Mouse (Mus musculus) CH12F3 (cell line): ENCODE results near the gene Mob4.

Source experiments
- in situ Hi-C: fragments of 300-500 bp; cut with MboI; formaldehyde crosslinking; loops from 2 replicates; pipeline ENCODE4 v1.14.3; 2020; ENCODE audit warnings: low sequenced_read_pairs

Mob4 gene

DNA sequence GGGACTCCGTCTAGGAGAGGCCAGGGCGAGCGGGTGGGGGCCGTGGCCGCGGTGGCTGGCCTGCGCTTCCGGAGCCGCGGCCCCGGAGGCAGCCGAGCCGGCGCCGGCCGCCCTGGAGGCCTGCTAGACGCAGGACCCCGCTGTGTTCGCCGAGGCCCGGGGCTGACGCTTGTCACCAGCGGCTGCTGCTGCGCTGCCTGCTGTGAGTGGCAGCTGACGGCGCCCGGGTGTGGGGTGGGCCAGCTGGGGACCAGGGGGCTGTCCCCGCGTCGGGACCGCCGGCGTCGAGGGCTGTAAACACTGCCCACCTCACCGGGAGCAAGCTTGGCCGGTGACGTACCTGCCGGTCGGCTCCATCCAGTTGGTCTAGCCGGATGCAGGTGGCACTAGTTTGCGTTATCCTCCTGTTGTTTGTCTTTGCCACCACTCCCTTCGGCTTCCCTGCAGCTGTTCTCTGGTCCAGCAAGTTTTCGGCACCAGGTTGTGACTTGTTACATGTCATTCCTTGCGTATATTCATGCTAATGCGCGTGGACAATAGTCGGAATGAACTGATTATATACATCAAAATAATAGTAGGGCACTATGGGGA is 488 bp downstream of the Mob4 start:
- in situ Hi-C loops, result no loop called here

DNA sequence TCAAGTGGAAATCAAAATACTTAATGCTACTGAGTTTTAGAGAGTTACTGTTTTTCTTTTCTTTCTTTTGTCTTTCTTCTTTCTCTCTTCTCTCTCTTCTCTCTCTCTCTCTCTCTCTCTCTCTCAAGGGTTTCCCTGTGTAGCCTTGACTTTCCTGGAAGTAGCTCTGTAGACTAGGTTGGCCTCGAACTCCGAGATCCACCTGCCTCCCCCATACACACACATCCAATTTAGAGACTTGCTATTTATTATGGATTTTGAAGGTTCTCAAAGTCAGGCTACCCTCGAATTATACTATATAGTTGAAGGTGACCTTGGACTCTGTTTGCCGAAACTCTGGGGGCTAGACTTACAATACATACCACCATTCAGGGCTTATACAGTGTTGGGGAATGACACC is 1.3 kb downstream of the Mob4 start:
- in situ Hi-C loops, result no loop called here

DNA sequence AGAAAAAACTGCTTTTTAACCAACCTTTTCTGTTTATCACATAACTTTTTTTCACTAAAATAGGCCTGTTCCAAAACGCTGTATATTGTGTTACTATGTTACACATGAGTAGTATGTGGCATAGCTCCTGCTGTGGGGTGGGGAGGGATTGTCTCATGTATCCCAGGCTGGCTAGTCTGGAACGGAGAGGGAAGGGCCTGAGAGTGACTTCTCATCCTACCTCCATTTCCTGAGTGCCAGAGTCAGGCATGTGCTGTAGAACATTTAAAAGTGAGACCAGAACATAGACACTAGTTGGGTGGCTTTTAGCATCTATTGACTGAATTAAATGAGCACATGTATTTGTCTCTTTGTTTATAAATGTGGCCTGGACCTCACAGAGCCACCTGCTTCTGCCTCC is 2.1 kb downstream of the Mob4 start:
- in situ Hi-C loops, result no loop called here

DNA sequence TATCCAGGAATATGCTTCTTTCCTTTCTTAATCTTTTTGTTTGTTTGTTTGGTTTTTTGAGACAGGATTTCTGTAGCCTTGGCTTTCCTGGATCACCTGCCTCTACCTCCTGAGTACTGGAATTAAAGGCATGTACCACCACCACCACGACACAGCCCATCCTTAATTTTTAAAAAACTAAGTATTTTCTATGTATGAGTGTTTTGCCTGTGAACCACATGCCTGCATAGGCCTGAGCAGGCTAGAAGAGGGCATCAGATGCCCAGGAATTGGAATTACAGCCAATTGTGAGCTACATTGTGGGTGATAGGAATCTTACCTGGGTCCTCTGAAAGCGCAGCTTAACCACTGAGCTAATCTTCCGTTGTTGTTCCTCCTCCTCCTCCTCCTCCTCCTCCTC is 3.3 kb downstream of the Mob4 start:
- in situ Hi-C loops, result no loop called here

DNA sequence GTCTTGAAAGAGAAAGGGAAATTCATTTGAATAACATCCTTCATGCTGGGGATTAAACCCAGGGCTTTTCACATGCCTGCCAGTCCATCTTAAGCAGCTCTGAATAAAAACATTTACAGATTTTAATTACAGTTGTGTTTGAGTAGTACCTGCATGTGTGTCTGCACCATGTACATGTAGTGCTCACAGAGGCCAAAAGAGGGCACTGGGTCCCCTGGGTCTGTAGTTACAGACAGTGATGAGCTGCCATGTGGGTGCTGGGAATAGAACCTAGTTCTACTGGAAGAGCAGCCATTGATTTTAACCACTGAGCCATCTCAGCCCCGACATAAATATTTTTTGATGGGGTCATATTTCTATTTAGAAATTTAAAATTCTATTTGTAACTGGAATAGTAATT is 4.8 kb downstream of the Mob4 start:
- in situ Hi-C loops, result no loop called here

DNA sequence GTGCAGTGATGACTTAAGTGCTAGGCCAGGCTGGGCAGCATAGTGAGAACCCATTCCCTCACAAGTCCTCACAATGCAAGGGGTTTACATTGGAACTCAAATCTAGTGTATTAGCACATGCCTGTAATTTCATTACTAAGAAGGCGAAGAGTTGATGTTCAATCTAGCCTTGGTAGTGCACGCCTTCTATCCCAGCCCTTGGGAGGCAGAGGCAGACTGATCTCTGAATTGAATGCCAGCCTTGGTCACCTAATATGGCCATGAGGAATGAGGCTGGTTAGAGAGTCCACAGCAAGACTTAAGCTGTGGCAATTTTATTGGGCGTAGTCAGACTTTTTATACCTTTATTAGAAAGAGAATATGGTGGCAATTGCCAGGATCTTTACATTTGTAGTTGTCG is 13.3 kb downstream of the Mob4 start:
- in situ Hi-C loops, result no loop called here

DNA sequence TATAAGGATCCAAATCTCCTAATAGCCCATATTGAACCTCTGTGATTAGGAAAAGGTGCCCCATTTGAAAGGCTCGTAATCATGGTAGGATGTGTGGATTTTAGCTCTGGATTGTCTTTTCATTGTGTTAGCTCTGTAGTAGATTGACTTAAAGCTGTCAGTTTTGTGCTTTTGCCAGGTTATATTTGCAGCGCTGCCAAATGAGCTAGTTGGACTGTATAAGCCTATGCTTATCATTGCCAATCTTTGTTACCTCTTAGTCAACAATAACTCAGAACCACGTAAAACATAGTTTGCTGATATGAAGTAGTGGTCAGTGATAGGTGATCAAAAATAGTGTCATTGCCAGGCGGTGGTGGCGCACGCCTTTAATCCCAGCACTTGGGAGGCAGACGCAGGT is 14.5 kb downstream of the Mob4 start:
- in situ Hi-C loops, result no loop called here

DNA sequence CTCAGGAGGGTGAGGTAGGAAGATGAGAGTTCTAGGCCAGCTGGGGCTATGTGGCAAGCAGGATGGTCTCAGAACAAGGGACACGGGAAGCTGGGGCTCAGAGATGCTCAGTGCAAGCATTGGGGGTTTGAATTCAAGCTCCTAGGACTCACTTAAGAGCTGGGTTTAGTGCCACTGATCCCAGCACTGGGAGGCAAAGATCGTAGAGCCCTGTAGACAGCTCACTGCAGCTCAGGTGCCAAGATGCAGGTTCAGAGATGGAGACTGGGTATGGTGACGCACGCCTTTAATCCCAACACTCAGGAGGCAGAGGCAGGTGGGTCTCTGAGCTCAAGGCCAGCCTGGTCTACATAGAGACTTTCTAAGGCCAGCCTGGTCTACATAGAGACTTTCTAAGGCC is 26.3 kb downstream of the Mob4 start:
- in situ Hi-C loops, result no loop called here

DNA sequence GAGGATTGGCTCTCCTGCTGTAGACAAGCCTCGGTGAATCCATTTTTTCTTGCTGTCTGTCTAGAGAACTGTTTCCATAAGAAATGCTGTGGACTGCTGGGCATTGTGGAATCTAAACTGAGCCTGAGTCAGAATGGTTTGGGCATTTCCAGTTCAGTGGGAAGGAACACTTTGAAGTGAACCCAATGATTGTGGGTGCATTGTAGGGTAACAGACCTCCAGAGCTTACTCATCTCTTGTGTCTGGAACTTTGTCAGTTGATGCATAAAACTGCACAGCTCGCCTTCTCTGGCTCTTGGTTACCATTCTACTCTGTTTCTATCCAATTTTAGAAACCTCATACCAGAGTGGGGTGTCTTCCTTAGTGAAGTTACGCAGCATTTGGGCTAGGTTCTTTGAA is 27.2 kb downstream of the Mob4 start:
- in situ Hi-C loops, result no loop called here

DNA sequence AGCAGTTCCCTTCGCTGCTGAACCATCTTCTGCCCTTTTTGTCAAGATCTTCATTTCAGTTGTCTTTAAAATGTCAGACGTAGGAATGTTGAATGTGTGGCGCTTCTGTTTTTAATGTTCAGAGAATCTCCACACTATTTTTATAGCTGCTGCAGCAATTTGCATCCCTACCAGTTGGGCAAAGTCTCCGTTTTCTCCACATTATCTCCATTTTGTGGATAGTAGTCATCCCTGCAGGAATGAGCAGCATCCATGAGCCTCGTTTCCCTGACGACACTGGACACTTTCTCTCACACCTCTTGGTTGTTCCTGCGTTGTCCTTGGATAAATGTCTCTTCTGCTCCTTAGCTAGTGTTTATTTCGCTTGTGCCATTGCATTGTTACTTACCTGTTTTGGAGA is 27.8 kb downstream of the Mob4 start:
- in situ Hi-C loops, result no loop called here

DNA sequence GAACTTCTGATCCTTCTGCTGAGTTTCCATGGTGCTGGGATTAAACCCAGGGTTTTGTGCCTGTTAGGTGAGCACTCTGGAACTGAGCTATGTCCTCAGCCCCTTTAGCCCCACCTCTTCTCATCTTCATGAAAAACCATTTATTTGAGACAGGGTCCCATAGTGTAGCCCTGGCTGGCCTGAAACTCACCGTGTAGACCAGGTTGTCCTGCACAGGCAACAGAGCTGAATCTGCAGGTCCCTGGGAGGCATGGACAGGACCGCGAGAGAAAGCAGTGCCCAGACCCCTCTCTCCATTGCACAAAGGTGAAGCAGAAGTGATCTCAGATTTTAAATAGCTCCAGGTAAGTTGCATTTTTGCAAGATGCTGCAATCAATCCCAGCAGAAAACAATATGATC is 29.2 kb downstream of the Mob4 start:
- in situ Hi-C loops, result no loop called here

DNA sequence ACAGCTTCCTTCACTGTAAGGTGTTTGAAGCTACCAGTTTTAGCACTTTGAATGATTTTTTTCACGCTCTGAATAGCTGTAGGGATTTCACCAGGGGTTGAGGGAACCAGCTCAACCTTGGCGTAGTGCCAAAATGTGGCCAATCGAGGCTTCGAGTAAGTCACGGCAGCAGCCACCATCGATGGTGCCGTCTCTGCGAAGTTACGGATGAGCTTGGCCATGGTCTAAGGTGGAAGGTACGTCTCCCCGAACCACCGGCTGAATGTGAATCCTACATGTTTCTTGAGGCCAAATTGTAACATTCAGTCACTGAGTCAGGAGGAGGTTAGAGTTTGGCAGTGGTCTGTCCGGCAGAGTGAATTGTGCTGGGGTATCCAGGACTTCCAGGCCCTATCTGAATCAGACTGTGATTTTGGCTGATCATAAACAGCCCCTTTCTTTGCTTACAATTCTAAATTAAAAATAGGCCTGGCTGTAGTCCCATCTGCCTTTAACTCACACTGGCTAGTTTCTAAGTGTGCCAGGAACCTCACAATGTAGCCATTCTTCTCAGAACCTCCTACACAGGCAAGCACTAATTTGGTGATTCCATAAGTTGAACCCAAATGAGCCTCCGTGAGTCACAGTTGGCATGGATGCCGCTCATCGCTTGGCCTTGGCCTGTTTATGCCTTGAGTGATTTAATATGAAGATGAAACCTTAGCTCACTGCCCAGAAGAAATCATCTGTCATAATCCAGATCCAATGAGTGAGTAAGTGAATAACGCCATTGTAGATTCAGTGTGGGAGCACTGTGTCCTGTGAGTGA is 30.0 kb downstream of the Mob4 start:
- in situ Hi-C loops, result no loop called here

DNA sequence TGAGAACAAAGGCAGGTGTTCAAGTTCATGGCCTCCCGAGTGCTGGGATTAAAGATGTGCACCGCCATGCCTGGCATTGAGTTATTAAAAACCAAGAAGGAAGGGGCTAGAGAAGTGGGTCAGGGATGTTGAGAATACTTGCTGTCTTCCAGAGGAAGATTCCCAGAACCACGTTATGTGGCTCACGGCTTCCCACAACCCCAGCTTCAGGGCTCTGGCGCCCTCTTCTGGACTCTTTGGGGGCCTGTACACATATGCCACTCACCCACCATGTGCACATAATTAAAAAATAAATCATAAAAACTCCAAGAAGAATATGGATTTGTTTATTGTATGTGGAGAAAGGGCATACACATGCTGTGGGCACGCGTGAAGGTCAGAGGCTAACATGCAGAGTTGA is 30.9 kb downstream of the Mob4 start:
- in situ Hi-C loops, result no loop called here

DNA sequence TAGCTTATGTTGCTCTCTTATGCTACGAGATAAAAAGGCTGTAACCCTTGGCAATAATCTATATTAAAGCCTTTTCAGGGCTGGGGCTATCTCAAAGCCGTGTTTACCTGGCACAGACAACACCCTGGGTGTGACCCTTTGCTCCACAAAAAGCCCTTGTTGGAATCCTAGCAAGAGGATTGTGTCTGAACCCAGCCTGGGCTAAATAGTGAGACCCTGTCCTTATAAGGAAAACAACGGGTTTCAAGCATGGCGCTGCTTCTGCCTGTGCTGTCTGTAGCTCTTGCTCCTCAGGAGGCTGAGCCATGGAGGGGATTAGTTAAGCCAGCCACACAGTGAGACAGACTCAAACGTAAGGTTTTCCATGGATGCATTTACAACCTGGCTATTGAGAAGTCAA is 31.8 kb downstream of the Mob4 start:
- in situ Hi-C loops, result no loop called here

DNA sequence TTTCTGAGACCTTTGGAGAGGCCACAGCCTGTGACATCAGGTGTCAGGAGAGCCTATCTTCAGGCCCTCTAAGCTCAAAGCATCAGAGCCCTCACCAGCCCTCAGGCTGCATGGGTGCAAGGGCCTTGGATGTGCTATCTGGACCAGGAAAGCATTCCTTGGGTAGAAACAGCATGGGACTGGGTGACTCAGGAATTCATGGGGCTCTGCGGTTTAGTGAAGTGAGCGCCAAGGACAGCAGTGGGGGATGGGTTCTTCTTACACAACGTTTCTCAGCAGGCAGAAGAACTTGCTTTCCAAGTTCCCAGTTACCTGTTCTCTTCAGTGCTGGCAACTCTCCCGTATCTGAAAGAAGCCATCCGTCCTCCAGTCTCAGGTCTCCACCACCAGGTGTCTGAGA is 33.0 kb downstream of the Mob4 start:
- in situ Hi-C loops, result no loop called here

DNA sequence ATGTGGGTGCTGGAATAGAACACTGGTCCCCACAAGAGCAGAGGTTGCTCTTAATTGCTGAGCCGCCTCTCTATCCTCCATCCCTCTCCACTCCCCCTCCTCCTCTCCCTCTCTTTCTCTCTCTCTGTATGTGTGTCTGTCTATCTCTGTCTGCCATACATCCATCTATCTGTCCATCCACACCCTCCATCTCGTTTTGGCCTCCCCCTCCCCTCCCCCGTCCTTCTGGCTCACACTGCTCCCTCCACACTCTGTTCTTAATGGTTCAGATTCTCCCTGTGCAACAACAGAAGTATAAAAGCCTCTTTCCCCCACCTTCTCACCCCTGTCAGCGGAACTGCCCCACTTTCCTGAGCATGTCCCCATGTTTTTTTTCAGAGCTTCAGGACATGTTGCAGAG is 36.5 kb downstream of the Mob4 start:
- in situ Hi-C loops, result no loop called here

DNA sequence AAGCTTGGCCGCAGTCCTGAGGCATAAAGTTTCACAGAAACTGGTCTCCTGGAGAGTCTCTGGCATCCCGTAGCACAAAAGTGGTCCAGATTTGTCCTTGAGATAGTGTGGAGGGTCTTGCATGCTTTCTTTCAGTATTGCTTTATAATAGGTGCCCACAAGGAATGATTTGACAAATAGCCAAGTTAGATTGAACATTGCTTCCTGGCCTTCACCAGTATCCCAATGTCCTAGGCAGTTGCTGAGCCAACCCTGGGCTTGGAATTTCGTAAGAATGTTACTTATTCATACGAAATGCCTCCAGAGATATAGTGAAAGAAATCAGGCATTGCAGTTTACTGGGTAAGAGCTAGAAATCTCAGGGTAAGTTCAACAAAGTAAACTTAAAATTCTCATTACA is 37.6 kb downstream of the Mob4 start:
- in situ Hi-C loops, result no loop called here

DNA sequence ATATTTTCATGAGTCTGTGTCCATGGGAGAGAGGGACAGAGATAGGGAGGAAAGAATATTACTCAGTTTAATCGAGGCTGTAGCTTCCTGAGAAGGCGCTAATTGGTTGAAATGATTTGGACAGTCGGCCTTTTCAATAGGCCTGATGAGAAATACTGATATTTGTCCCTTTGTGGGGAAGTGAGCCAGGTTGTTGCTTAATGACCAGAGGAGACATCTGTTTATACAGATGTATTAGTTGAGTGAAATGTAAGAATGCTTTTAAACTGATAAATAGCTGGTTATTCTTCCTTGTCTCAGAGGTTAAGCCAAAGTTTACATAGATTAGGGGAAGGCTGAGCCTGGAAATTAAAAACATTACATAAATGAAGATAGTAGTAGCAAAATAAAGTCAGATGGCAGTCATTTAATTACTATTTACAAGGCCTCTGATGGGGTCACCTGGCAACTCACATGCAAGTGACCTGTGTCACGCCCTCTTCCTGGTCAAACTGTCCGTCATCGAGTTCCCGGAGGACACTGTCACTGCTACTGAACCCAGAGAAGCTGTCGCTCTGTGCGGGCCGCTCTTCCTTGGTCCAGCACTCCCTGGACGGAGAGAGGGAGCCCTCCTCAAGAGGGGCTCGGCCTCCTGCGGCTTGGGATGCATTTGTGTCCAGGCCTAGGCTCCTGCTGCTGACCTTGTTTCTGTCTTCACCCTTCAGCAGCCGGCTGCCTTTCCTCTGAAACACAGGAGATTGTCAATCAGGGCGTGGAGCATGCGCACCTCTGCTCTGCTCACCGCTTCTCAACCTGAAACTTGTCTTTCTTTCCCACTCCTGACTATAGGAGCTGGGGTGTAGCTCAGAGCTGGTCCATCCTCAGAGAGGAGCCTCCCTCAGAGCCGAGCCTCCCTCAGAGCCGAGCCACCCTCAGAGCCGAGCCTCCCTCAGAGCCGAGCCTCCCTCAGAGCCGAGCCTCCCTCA is 40.6 kb downstream of the Mob4 start:
- in situ Hi-C loops, result no loop called here

DNA sequence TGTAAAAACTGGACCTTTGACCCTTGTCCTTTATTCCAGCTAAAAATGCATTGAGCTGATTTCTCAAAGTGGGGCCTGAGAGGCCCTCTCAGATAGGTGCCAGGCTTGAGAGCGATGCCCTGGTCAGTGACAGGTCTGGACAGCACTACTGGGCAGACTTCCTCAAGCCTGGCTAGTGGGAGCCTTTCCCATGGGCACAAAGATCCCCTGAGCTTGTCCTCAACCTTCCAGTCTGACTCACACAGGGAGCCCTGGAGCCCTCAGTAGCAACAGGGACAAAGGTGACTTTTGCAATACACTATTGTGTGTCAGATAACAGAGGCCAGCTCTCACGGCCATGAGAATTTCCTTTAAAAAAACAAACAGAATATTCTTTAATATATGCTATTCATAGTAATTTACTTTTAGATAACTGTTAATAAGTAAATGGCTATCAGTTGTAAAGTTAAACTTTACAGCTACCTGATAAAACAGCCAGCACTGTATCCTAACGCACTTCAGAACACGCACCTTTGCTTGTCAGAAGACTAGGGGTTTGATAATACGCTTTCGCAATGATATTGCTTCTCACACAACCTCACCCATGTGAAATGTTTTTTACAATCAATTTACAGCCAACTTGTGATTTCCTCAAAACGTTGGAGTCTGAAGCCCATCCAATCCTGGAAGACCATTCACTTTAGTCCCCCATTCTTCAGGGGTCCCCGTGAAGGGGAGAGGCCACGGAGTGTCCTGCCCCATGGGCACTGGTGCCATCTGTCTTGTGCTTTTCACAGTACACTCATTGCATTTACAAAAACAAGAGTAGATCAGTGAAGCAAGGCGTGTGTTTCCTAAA is 42.9 kb downstream of the Mob4 start:
- in situ Hi-C loops, result no loop called here

DNA sequence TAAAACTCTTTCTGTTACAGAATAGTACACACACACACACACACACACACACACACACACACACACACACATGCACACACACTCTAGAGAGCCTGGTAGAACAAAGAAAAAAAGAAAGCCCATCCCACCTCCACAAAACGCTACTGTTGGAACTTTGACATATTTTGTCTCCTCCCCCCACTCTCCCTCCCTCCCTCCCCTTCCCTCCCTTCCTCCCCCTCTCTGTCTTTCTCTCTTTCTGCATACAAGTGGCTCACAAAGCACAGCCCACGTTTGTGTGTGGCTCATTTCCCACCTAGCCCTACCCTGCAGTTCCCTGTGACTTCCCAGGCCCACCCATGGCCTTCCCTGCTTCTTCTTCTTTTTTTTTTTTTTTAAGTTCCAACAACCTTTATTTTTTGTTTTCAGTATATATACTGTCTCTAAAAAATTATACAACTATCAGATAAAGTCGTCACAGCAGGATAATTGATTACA is 43.6 kb downstream of the Mob4 start:
- in situ Hi-C loops, result no loop called here
